Mouse (Mus musculus): ENCODE results near the gene Olfr768. TPM values are rescaled to one million over a fixed set of nuclear protein-coding genes. Genes with fewer than 3 reads are reported as not detected.

The Olfr768 gene
- polyA plus RNA-seq, 1 experiment from 2014 or later, result not detected

Other genes starting within 250 kb of the Olfr768 start
- 5.6 and 7.0 TPM in 2 replicates for gene Gdf11, start 207.7 kb downstream of the Olfr768 start, polyA plus RNA-seq (2015; fragmentation: Nextera tagmentation; extraction: Ambion mirVana)
- 119 and 137 TPM in 2 replicates for gene Cd63, start 198.4 kb downstream of the Olfr768 start, polyA plus RNA-seq (2015; fragmentation: Nextera tagmentation; extraction: Ambion mirVana)
- gene Rdh5, start 176.5 kb downstream of the Olfr768 start, polyA plus RNA-seq (2015; fragmentation: Nextera tagmentation; extraction: Ambion mirVana), result 8.6 and 12.3 TPM in 2 replicates
- 203 and 221 TPM in 2 replicates for gene Bloc1s1, start 175.3 kb downstream of the Olfr768 start, polyA plus RNA-seq (2015; fragmentation: Nextera tagmentation; extraction: Ambion mirVana)
- 3.1 and 3.4 TPM in 2 replicates for gene Itga7, start 165.6 kb downstream of the Olfr768 start, polyA plus RNA-seq (2015; fragmentation: Nextera tagmentation; extraction: Ambion mirVana)
- not detected in 2 replicates for gene Mettl7b, start 138.4 kb downstream of the Olfr768 start, polyA plus RNA-seq (2015; fragmentation: Nextera tagmentation; extraction: Ambion mirVana)
- gene Olfr9, start 109.9 kb downstream of the Olfr768 start, polyA plus RNA-seq (2015; fragmentation: Nextera tagmentation; extraction: Ambion mirVana), result not detected in 2 replicates
- not detected in 2 replicates for gene Olfr763, start 88.6 kb downstream of the Olfr768 start, polyA plus RNA-seq (2015; fragmentation: Nextera tagmentation; extraction: Ambion mirVana)
- gene Olfr764-ps1, start 59.5 kb downstream of the Olfr768 start, polyA plus RNA-seq (2015; fragmentation: Nextera tagmentation; extraction: Ambion mirVana), result not detected in 2 replicates
- gene Olfr765, start 49.4 kb downstream of the Olfr768 start, polyA plus RNA-seq (2015; fragmentation: Nextera tagmentation; extraction: Ambion mirVana), result not detected in 2 replicates
- gene Olfr766-ps1, start 30.4 kb downstream of the Olfr768 start, polyA plus RNA-seq (2015; fragmentation: Nextera tagmentation; extraction: Ambion mirVana), result not detected in 2 replicates
- gene Olfr767, start 16.5 kb downstream of the Olfr768 start, polyA plus RNA-seq (2015; fragmentation: Nextera tagmentation; extraction: Ambion mirVana), result not detected in 2 replicates
- gene Olfr769, start 18.5 kb upstream of the Olfr768 start, polyA plus RNA-seq (2015; fragmentation: Nextera tagmentation; extraction: Ambion mirVana), result not detected in 2 replicates
- not detected in 2 replicates for gene Olfr770, start 39.6 kb upstream of the Olfr768 start, polyA plus RNA-seq (2015; fragmentation: Nextera tagmentation; extraction: Ambion mirVana)
- gene Olfr771, start 65.4 kb upstream of the Olfr768 start, polyA plus RNA-seq (2015; fragmentation: Nextera tagmentation; extraction: Ambion mirVana), result not detected in 2 replicates
- not detected in 2 replicates for gene Olfr772, start 78.5 kb upstream of the Olfr768 start, polyA plus RNA-seq (2015; fragmentation: Nextera tagmentation; extraction: Ambion mirVana)
- not detected in 2 replicates for gene Olfr773, start 88.0 kb upstream of the Olfr768 start, polyA plus RNA-seq (2015; fragmentation: Nextera tagmentation; extraction: Ambion mirVana)
- not detected in 2 replicates for gene Olfr774, start 136.8 kb upstream of the Olfr768 start, polyA plus RNA-seq (2015; fragmentation: Nextera tagmentation; extraction: Ambion mirVana)
- gene Olfr775, start 149.0 kb upstream of the Olfr768 start, polyA plus RNA-seq (2015; fragmentation: Nextera tagmentation; extraction: Ambion mirVana), result not detected in 2 replicates
- not detected in 2 replicates for gene Olfr776, start 159.8 kb upstream of the Olfr768 start, polyA plus RNA-seq (2015; fragmentation: Nextera tagmentation; extraction: Ambion mirVana)
- 0.09 TPM in 1 of 2 replicates, not detected in the other for gene Olfr777, start 172.1 kb upstream of the Olfr768 start, polyA plus RNA-seq (2015; fragmentation: Nextera tagmentation; extraction: Ambion mirVana)
- gene Olfr780, start 218.7 kb upstream of the Olfr768 start, polyA plus RNA-seq (2015; fragmentation: Nextera tagmentation; extraction: Ambion mirVana), result not detected in 2 replicates
- not detected in 2 replicates for gene Olfr781, start 229.5 kb upstream of the Olfr768 start, polyA plus RNA-seq (2015; fragmentation: Nextera tagmentation; extraction: Ambion mirVana)
- gene Olfr782, start 249.5 kb upstream of the Olfr768 start, polyA plus RNA-seq (2015; fragmentation: Nextera tagmentation; extraction: Ambion mirVana), result not detected in 2 replicates

Measured in forebrain, embryonic 16.5 days (tissue).